Mouse (Mus musculus): Measurements from ENCODE around the gene Slc25a24. TPM values are rescaled to one million over a fixed set of nuclear protein-coding genes. Genes with fewer than 3 reads are reported as not detected.
A peak's percentile ranks its signal among the peaks of the same experiment; 100 is the strongest.

The Slc25a24 gene
- total RNA-seq, 1 experiment from 2014 or later, result 29.5 TPM

GRCm38 (mm10) chr3:109157481-109157880 lies 34.5 kb downstream of the Slc25a24 start:
- no peak for ATAC-seq (replicated peaks in 1 of 2; ENCODE audit: insufficient read depth in 1 of 2, low FRiP score in 2 of 2, low TSS enrichment in 1 of 2, low read depth in 1 of 2, poor library complexity in 2 of 2, severe bottlenecking in 2 of 2)

- no peak for ATAC-seq (replicated peaks in 1 of 2; ENCODE audit: insufficient read depth in 1 of 2, low FRiP score in 2 of 2, low TSS enrichment in 1 of 2, low read depth in 1 of 2, poor library complexity in 2 of 2, severe bottlenecking in 2 of 2)
Measured at GRCm38 (mm10) chr3:109164088-109164487, 41.1 kb downstream of the Slc25a24 start.

GRCm38 (mm10) chr3:109164644-109165043 lies 41.7 kb downstream of the Slc25a24 start:
- ATAC-seq (replicated peaks in 1 of 2; ENCODE audit: insufficient read depth in 1 of 2, low FRiP score in 2 of 2, low TSS enrichment in 1 of 2, low read depth in 1 of 2, poor library complexity in 2 of 2, severe bottlenecking in 2 of 2), result no peak

GRCm38 (mm10) chr3:109165214-109165829 lies 42.4 kb downstream of the Slc25a24 start:
- peak; percentile 93 for ATAC-seq (replicated peaks in 1 of 2; ENCODE audit: insufficient read depth in 1 of 2, low FRiP score in 2 of 2, low TSS enrichment in 1 of 2, low read depth in 1 of 2, poor library complexity in 2 of 2, severe bottlenecking in 2 of 2)

GRCm38 (mm10) chr3:109169121-109169520 lies 46.2 kb downstream of the Slc25a24 start:
- ATAC-seq (replicated peaks in 1 of 2; ENCODE audit: insufficient read depth in 1 of 2, low FRiP score in 2 of 2, low TSS enrichment in 1 of 2, low read depth in 1 of 2, poor library complexity in 2 of 2, severe bottlenecking in 2 of 2), result 0 out of 4 replicates have a peak, but pooled peaks have one; percentile 22 to 47

GRCm38 (mm10) chr3:109171070-109171778 lies 48.3 kb downstream of the Slc25a24 start:
- ATAC-seq (replicated peaks in 1 of 2; ENCODE audit: insufficient read depth in 1 of 2, low FRiP score in 2 of 2, low TSS enrichment in 1 of 2, low read depth in 1 of 2, poor library complexity in 2 of 2, severe bottlenecking in 2 of 2), result peak; percentile 76 to 81

- ATAC-seq (replicated peaks in 1 of 2; ENCODE audit: insufficient read depth in 1 of 2, low FRiP score in 2 of 2, low TSS enrichment in 1 of 2, low read depth in 1 of 2, poor library complexity in 2 of 2, severe bottlenecking in 2 of 2), result no peak
Measured at GRCm38 (mm10) chr3:109174394-109174793, 51.4 kb downstream of the Slc25a24 start.

GRCm38 (mm10) chr3:109178705-109179104 lies 55.8 kb downstream of the Slc25a24 start:
- ATAC-seq (replicated peaks in 1 of 2; ENCODE audit: insufficient read depth in 1 of 2, low FRiP score in 2 of 2, low TSS enrichment in 1 of 2, low read depth in 1 of 2, poor library complexity in 2 of 2, severe bottlenecking in 2 of 2), result peak in 1 of 2 experiments; percentile 27; a peak in 1 of 4 replicates

- no peak for ATAC-seq (replicated peaks in 1 of 2; ENCODE audit: insufficient read depth in 1 of 2, low FRiP score in 2 of 2, low TSS enrichment in 1 of 2, low read depth in 1 of 2, poor library complexity in 2 of 2, severe bottlenecking in 2 of 2)
Measured at GRCm38 (mm10) chr3:109179528-109180076, 56.7 kb downstream of the Slc25a24 start.

GRCm38 (mm10) chr3:109196166-109196565 lies 73.2 kb downstream of the Slc25a24 start:
- peak; percentile 36 to 67 for ATAC-seq (replicated peaks in 1 of 2; ENCODE audit: insufficient read depth in 1 of 2, low FRiP score in 2 of 2, low TSS enrichment in 1 of 2, low read depth in 1 of 2, poor library complexity in 2 of 2, severe bottlenecking in 2 of 2)

- no peak for ATAC-seq (replicated peaks in 1 of 2; ENCODE audit: insufficient read depth in 1 of 2, low FRiP score in 2 of 2, low TSS enrichment in 1 of 2, low read depth in 1 of 2, poor library complexity in 2 of 2, severe bottlenecking in 2 of 2)
Measured at GRCm38 (mm10) chr3:109199280-109199679, 76.3 kb downstream of the Slc25a24 start.

GRCm38 (mm10) chr3:109212322-109212721 lies 89.4 kb downstream of the Slc25a24 start:
- ATAC-seq (replicated peaks in 1 of 2; ENCODE audit: insufficient read depth in 1 of 2, low FRiP score in 2 of 2, low TSS enrichment in 1 of 2, low read depth in 1 of 2, poor library complexity in 2 of 2, severe bottlenecking in 2 of 2), result peak in 1 of 2 experiments; percentile 25; a peak in 1 of 4 replicates

- no peak for ATAC-seq (replicated peaks in 1 of 2; ENCODE audit: insufficient read depth in 1 of 2, low FRiP score in 2 of 2, low TSS enrichment in 1 of 2, low read depth in 1 of 2, poor library complexity in 2 of 2, severe bottlenecking in 2 of 2)
Measured at GRCm38 (mm10) chr3:109216352-109216751, 93.4 kb downstream of the Slc25a24 start.

Other genes starting within 250 kb of the Slc25a24 start
- gene Fndc7, start 233.1 kb upstream of the Slc25a24 start, total RNA-seq (2017), result not detected in 2 replicates
- gene Prpf38b, start 211.4 kb upstream of the Slc25a24 start, total RNA-seq (2017), result 270 and 419 TPM in 2 replicates
- 0.99 TPM in 1 of 2 replicates, not detected in the other for gene Henmt1, start 183.3 kb upstream of the Slc25a24 start, total RNA-seq (2017)
- gene Gm9857, start 182.7 kb upstream of the Slc25a24 start, total RNA-seq (2017), result not detected in 2 replicates
- gene Fam102b, start 95.5 kb upstream of the Slc25a24 start, total RNA-seq (2017), result 27.8 and 31.7 TPM in 2 replicates
- gene Slc25a54, start 42.7 kb upstream of the Slc25a24 start, total RNA-seq (2017), result not detected in 2 replicates
- 71.3 and 132 TPM in 2 replicates for gene Vav3, start 217.5 kb downstream of the Slc25a24 start, total RNA-seq (2017)

Data from hematopoietic stem cell, adult 5-6 weeks (primary cell).